Mouse (Mus musculus) cerebellum, adult 2 months (tissue): ENCODE results near the gene Tmem125.

ENCODE experiments used
- CTCF ChIP-seq: fragments of 200-500 bp; IDR thresholded peaks from 2 replicates; pipeline ENCODE4 v1.5.1; 2011; ENCODE audit warnings: low read depth, mild to moderate bottlenecking, control low read depth, low read length, moderate library complexity, borderline replicate concordance; ENCODE audit not compliant: insufficient read depth
- POLR2A ChIP-seq: fragments of 200-500 bp; IDR thresholded peaks from 2 replicates; pipeline ENCODE4 v1.6.1; 2011; ENCODE audit warnings: low read length, control low read depth, borderline replicate concordance; ENCODE audit not compliant: insufficient read depth

GRCm38 (mm10) chr4:118500792-118501191 is 43.1 kb downstream of the Tmem125 start:
- TF ChIP-seq POLR2A (no peak), CTCF (no peak)
